ENCODE assay signal across 9 mouse cellular contexts in genomic region chr1:167638053-167638452, GRCm38 (mm10). TPM values are rescaled to one million over a fixed set of nuclear protein-coding genes. Genes with fewer than 3 reads are reported as not detected.
DNase-seq lines count a peak whose midpoint lies in the region; ATAC-seq and TF ChIP-seq lines count a peak whose summit lies in the region.
"Had no signal": no experiment of that assay in that cellular context is flagged by ENCODE, and none has a peak within 500 bp of the region (broad histone marks: within the 10 kb centered on the region; RNA-seq: fewer than 3 reads in every experiment).

No protein-coding gene starts in this region.

- no peaks in the 10 kb centered on the region for H3K4me1 ChIP-seq in hindbrain, embryonic 10.5 days (replicated peaks)
- no peaks in the 10 kb centered on the region; the same call in 1 of the 2 replicates for H3K4me1 ChIP-seq in hindbrain, embryonic 13.5 days (replicated peaks)
- H3K4me1 ChIP-seq in embryonic facial prominence, embryonic 14.5 days (ENCODE audit: control insufficient read depth, insufficient read depth, low read length): peaks cover 7% of the 10 kb centered on the region; the same call in 1 of the 2 replicates
- H3K4me1 ChIP-seq in liver, adult 2 months (ENCODE audit: control insufficient read depth, insufficient read depth, low read length): no peaks in the 10 kb centered on the region
- H3K4me1 ChIP-seq in small intestine, adult 2 months (ENCODE audit: control insufficient read depth, insufficient read depth, insufficient read length, low read length): no peaks in the 10 kb centered on the region

- no peak overlapping the region for H3K9ac ChIP-seq in hindbrain, embryonic 13.5 days
- no peak overlapping the region for H3K9ac ChIP-seq in embryonic facial prominence, embryonic 14.5 days (ENCODE audit: low read depth, low read length)
- H3K9ac ChIP-seq in liver, adult 2 months (ENCODE audit: low read depth, low read length): no peak overlapping the region
- H3K9ac ChIP-seq: embryonic facial prominence, embryonic 13.5 days had no signal

- no peaks in the 10 kb centered on the region for H3K9me3 ChIP-seq in hindbrain, embryonic 10.5 days
- H3K9me3 ChIP-seq in hindbrain, embryonic 13.5 days: no peaks in the 10 kb centered on the region
- no peaks in the 10 kb centered on the region for H3K9me3 ChIP-seq in embryonic facial prominence, embryonic 14.5 days (ENCODE audit: control insufficient read depth, low read length)
- H3K9me3 ChIP-seq: embryonic facial prominence, embryonic 13.5 days had no signal

- no peak overlapping the region for H3K4me2 ChIP-seq in hindbrain, embryonic 13.5 days
- no peak overlapping the region for H3K4me2 ChIP-seq in embryonic facial prominence, embryonic 14.5 days (ENCODE audit: low read depth, low read length)
- H3K4me2 ChIP-seq: embryonic facial prominence, embryonic 13.5 days had no signal

- TF ChIP-seq POLR2A in liver, adult 2 months (IDR thresholded peaks at IDR 0.05; ENCODE audit: extremely low read depth, insufficient read depth, low read length): no peak
- TF ChIP-seq POLR2A in small intestine, adult 2 months (IDR thresholded peaks at IDR 0.05; ENCODE audit: low read depth, low read length): no peak

- H3K36me3 ChIP-seq in hindbrain, embryonic 10.5 days: no peaks in the 10 kb centered on the region
- peaks cover 1% of the 10 kb centered on the region; the same call in 1 of the 2 replicates for H3K36me3 ChIP-seq in hindbrain, embryonic 13.5 days
- H3K36me3 ChIP-seq in embryonic facial prominence, embryonic 14.5 days (ENCODE audit: control insufficient read depth, insufficient read depth, low read length): no peaks in the 10 kb centered on the region
- H3K36me3 ChIP-seq in liver, adult 2 months (ENCODE audit: control insufficient read depth, insufficient read depth, low read length): peaks cover 2% of the 10 kb centered on the region; the same call in 1 of the 2 replicates
- no peaks in the 10 kb centered on the region for H3K36me3 ChIP-seq in small intestine, adult 2 months (ENCODE audit: control insufficient read depth, insufficient read depth, low read length)
- H3K36me3 ChIP-seq: embryonic facial prominence, embryonic 13.5 days had no signal

- no peak for ATAC-seq in hindbrain, embryonic 13.5 days (ENCODE audit: low FRiP score)
- no peak for ATAC-seq in embryonic facial prominence, embryonic 14.5 days (ENCODE audit: low read depth)
- no peak for ATAC-seq in activated CD4-positive, CD25-positive, alpha-beta regulatory T cell, adult 4 months

- peaks cover 14% of the 10 kb centered on the region; the same call in 1 of the 2 replicates for H3K27me3 ChIP-seq in hindbrain, embryonic 10.5 days (ENCODE audit: insufficient read depth, poor library complexity, severe bottlenecking)
- H3K27me3 ChIP-seq in hindbrain, embryonic 13.5 days: peaks cover 20% of the 10 kb centered on the region
- peaks cover 5% of the 10 kb centered on the region; the same call in 1 of the 2 replicates for H3K27me3 ChIP-seq in embryonic facial prominence, embryonic 14.5 days (replicated peaks; ENCODE audit: control insufficient read depth, insufficient read depth, low read length)
- no peaks in the 10 kb centered on the region for H3K27me3 ChIP-seq in liver, adult 2 months (ENCODE audit: control insufficient read depth, insufficient read depth, low read length)
- no peaks in the 10 kb centered on the region for H3K27me3 ChIP-seq in small intestine, adult 2 months (ENCODE audit: control insufficient read depth, insufficient read depth, low read length)

- H3K79me2 ChIP-seq in liver, adult 2 months (ENCODE audit: control insufficient read depth, insufficient read depth, low read length): no peaks in the 10 kb centered on the region

- WGBS in hindbrain, embryonic 10.5 days: 30% methylated on average over 13 of the region's 13 CpGs
- WGBS in hindbrain, embryonic 13.5 days: 33% methylated on average over 13 of the region's 13 CpGs
- WGBS in embryonic facial prominence, embryonic 14.5 days: 34% methylated on average over 13 of the region's 13 CpGs
- 63% methylated on average over 13 of the region's 13 CpGs for WGBS in liver, adult 2 months
- 27% methylated on average over 13 of the region's 13 CpGs for WGBS in small intestine, adult 2 months

- no peak overlapping the region for H3K4me3 ChIP-seq in hindbrain, embryonic 10.5 days
- no peak overlapping the region for H3K4me3 ChIP-seq in hindbrain, embryonic 13.5 days
- H3K4me3 ChIP-seq in embryonic facial prominence, embryonic 14.5 days (ENCODE audit: low read depth, low read length): no peak overlapping the region
- H3K4me3 ChIP-seq in liver, adult 2 months (ENCODE audit: insufficient read depth, low read depth, low read length): no peak overlapping the region
- H3K4me3 ChIP-seq in small intestine, adult 2 months (ENCODE audit: low read depth, low read length): no peak overlapping the region
- H3K4me3 ChIP-seq: embryonic facial prominence, embryonic 13.5 days had no signal

- TF ChIP-seq CTCF in liver, adult 2 months (IDR thresholded peaks at IDR 0.05; ENCODE audit: low read depth, low read length): peak; percentile 69
- TF ChIP-seq CTCF in small intestine, adult 2 months (IDR thresholded peaks at IDR 0.05; ENCODE audit: extremely low read depth, insufficient read length, insufficient replicate concordance, low read depth, low read length): peak; percentile 42; the same call in 1 of the 2 replicates

- no peak overlapping the region for H3K27ac ChIP-seq in hindbrain, embryonic 10.5 days
- no peak overlapping the region for H3K27ac ChIP-seq in hindbrain, embryonic 13.5 days
- H3K27ac ChIP-seq in embryonic facial prominence, embryonic 14.5 days (replicated peaks; ENCODE audit: low read depth, low read length): no peak overlapping the region
- no peak overlapping the region for H3K27ac ChIP-seq in liver, adult 2 months (replicated peaks; ENCODE audit: insufficient read depth, low read depth, low read length)
- no peak overlapping the region for H3K27ac ChIP-seq in small intestine, adult 2 months (ENCODE audit: insufficient read depth, low read depth, low read length)
- H3K27ac ChIP-seq: embryonic facial prominence, embryonic 13.5 days had no signal

- peak; percentile 59 for DNase-seq in hindbrain, embryonic 10.5 days (ENCODE audit: low spot score)
- DNase-seq in 416B (ENCODE audit: low read depth) (peak; percentile 43), ES-CJ7 (ENCODE audit: low read depth, low spot score) (peak; percentile 83)
- DNase-seq in embryonic facial prominence, embryonic 14.5 days (ENCODE audit: low spot score): peak; percentile 36
- no peak for DNase-seq in liver, adult 2 months (ENCODE audit: extremely low read depth, low read depth, low spot score)

RNA-seq across cellular contexts. Expression of gene Rxrg, which starts 39.9 kb away (rescaled TPM):
- polyA plus RNA-seq in hindbrain, embryonic 10.5 days (2016; fragmentation: Nextera tagmentation; extraction: Ambion mirVana): 5.1 and 6.7 TPM in 2 replicates
- polyA plus RNA-seq in hindbrain, embryonic 13.5 days (2015; fragmentation: Nextera tagmentation; extraction: Ambion mirVana): 8.8 and 10.1 TPM in 2 replicates
- 20.9 and 25.2 TPM in 2 replicates for polyA plus RNA-seq in embryonic facial prominence, embryonic 14.5 days (2014; fragmentation: Nextera tagmentation; extraction: Ambion mirVana)
- total RNA-seq in liver, adult 2 months (2014; rRNA removed): 4.9 and 5.1 TPM in 2 replicates
- 9.2 and 12.0 TPM in 2 replicates for polyA plus RNA-seq in liver, adult 2 months (2012; rRNA removed)
- polyA plus RNA-seq in small intestine, adult 2 months (2012; rRNA removed): 0.13 and 0.17 TPM in 2 replicates
- not detected for polyA plus RNA-seq in activated CD4-positive, CD25-positive, alpha-beta regulatory T cell, adult 4 months (2017; shearing (Covaris generic))

RNA-seq across cellular contexts. Expression of gene Lmx1a, which starts 51.0 kb away (rescaled TPM):
- 11.5 and 16.9 TPM in 2 replicates for polyA plus RNA-seq in hindbrain, embryonic 10.5 days (2016; fragmentation: Nextera tagmentation; extraction: Ambion mirVana)
- 9.2 and 10.1 TPM in 2 replicates for polyA plus RNA-seq in hindbrain, embryonic 13.5 days (2015; fragmentation: Nextera tagmentation; extraction: Ambion mirVana)
- polyA plus RNA-seq in embryonic facial prominence, embryonic 14.5 days (2014; fragmentation: Nextera tagmentation; extraction: Ambion mirVana): 1.5 and 1.7 TPM in 2 replicates
- total RNA-seq in liver, adult 2 months (2014; rRNA removed): not detected in 2 replicates
- polyA plus RNA-seq in liver, adult 2 months (2012; rRNA removed): not detected in 2 replicates
- polyA plus RNA-seq in small intestine, adult 2 months (2012; rRNA removed): 0.35 and 0.41 TPM in 2 replicates
- polyA plus RNA-seq in activated CD4-positive, CD25-positive, alpha-beta regulatory T cell, adult 4 months (2017; shearing (Covaris generic)): not detected
